Mouse (Mus musculus): ENCODE results near the gene Lingo1.

Gene Lingo1

DNA sequence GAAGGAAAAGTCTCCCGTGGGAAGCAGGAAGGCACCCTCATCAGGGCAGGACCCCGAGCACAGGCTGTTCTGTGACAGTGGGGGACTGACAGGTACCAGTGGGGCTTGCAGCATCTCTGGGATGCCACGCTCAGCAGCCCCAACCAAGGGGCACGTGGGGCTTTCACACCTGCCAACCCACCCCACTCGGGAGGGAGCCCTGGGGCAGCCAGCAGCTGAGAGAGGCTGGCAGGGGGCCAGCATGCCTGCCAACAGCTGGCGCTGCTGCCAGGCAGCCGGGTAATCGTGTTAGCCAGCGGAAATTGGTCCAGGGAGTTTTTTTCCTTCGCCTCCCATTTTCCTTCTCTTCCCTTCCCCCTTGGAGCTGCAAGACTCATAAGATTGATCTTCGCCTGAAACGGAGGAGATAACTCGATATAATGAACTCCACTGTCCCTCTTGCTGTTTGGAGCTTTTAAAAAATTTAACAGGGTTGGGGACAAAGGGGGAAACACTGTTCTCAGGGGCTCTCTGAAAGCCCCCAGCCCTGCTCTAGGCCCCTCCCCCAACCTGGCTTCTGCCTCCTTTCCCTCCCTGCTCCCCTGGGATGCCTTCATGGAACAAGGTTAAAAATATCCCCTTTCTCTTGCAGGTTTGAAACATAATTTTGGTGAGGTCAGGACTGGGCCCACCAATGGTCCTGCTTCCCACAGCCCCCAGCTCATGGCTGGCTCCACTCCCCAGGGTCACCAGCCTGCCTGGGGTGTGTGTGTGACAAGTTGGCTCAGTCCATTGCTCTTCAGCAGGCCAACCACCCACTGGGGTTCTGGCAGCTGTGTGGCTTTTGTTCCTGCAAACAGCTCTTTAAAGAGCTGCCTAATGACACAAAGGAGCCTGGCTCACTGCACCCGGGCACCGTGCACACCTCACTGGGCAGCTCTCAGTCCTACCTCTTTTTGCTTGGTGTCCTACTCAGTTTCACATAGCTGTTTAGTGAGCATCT lies 68.3 kb downstream of the Lingo1 start:
- no peak for DNase-seq (ENCODE audit: low spot score in 2 of 2)

DNA sequence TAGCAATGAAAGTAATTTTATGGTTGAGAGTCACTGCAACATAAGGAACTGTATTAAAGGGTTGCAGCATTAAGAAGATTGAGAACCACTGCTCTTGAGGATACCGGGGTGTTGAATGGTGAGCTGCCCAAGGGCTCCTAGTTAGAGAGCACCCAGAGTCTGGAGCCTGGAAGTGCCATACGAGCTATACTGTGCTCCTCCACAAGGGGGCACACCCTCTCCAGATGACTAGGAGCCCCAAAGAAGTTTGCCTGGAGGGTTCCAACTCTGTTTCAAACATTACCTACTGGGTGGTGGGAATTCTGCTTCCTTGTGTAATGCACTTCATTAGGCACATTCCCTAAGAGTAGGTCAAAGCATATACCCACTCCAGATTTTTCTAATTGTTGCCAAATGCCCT lies 70.5 kb downstream of the Lingo1 start:
- DNase-seq (ENCODE audit: low spot score in 2 of 2), result no peak

DNA sequence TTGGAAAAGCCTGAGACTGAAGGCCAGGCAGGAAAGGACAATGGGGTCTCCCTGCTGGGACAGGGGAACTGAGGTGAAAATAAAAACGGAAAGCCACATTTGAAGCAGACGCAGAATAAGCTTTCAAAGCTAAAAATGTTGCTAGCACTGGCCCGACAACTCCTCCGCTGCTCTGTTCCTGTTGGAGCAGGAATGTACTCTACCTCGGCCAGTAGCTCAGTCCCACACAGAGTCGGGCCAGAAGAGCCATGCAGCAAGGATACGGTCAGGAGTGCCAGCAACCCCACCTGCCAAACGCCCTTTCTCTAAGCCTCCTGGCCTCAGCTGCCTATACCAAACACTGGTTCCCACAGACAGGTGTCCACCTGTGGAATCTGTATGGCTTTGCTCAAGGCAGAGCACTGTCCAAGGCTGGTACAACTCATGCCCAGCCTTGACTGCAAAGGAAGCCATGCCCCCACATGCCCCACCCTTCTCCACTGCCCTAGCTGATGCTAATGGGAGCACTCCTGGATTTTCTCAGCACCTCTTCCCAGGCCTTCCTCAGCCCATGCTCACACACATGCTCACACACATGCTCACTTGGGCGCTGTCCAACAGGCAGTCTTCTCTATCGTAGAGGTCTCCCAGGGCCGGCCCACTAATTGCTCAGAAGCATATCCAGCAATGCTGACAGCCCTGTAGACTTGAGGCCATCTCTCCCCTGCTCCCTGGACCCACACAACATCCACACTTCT lies 74.0 kb downstream of the Lingo1 start:
- no peak for DNase-seq (ENCODE audit: low spot score in 2 of 2)

DNA sequence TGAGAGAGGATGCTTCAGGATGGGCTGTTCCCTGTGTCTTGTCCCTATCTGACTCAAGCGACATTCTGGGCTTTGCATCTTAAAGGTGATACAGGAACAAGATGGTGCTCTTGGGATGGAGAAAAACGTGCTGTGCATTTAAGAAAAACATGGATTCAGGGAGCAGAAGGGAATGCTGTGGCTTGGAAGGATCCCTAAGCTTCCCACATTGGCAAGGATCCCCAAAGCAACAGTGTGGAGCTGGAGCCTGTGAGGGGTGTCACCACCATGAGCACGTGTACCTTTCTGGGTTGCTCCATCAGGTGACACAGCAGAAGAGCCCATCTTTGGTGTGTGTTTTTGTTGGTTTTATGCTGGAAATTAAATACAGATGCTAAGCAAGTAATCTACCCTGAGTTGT lies 77.3 kb downstream of the Lingo1 start:
- no peak for DNase-seq (ENCODE audit: low spot score in 2 of 2)

DNA sequence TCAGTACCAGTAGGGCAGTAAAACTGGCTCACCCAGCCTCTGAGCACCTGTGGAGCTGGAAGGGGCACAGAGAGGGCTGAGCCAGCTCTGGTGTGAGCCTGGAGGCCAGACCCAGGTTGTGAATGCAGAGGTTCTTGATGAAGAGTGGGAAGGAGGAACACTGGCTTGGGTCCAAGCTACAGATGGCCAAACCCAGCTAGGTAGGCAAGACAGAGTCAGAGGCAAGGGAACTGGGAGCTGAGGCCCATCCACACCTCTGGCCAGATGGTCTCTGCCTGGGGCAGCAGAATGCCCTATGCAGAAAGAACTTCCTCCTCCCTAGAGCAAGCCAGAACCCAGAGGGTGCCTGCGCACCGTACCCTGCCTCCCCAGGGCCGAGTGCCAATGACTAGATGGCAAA lies 79.7 kb downstream of the Lingo1 start:
- DNase-seq (ENCODE audit: low spot score in 2 of 2), result no peak

DNA sequence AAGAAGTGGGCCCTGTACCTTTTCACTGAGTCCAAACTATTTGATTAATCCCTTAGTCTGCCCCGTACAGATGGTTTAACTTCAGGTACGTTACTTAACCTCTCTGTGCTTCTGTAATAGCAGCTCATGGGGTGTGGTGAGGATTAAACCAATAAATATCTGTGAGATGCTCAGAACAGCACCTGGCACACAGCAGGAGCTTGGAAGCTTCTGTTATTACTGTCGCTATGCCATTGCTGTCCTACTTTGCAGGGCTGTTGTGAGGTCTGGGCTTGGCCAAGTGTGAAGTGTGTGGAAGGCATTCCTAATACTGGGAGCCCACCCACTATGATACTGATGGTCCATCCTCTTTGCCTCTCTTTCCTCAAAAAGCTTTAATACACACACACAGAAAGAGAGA lies 80.2 kb downstream of the Lingo1 start:
- no peak for DNase-seq (ENCODE audit: low spot score in 2 of 2)

DNA sequence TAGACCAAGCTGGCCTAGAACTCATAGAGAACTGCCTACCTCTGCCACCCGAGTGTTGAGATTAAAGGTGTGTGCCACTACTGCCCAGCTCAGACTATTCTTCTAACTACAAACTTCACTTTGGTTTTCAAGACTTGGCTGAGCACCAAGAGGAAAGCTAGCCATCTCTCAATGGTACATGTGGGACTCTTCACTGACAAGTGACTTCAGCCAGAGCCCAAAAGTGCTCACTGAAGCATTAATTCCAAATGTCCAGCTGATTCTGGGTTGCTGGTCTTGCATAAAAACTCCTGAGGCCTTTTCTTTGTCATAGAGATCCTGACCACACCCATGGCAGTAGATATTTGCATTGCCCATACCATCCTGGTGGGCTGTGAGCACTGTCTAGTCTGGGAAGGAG lies 81.9 kb downstream of the Lingo1 start:
- no peak for DNase-seq (ENCODE audit: low spot score in 2 of 2)

DNA sequence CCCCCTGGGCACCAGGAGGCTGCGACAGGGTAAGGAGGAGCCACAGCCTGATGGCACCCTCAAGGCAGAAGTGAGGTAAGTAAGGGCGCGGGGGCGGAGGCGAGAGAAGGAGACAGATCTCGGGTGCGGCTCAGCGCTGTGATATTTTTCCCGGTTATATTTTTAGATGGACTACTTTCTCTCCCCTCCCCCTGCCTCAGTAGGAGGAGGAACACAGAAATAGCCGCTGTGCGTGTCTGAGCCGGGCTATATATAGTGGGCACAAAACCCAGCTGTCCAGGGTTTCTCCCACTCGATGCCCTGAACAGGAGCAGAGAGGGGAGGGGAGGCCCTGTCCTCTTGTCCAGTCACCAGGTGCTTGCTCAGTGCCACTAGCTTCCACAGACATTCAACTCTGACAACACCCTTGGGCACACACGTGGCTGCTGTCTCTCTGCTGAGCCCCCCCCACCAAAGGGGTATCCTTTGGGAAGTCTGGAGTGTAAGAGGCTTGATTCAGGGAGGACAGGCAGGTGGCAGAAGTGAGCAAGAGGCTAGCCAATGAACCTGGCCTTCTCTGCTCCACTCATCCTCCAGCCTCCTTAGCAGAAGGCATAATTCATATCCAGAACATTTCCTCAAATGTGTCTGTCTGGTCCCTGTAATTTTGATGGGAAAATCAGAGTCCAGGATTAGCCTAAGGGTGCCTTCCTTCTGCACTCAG lies 83.5 kb downstream of the Lingo1 start:
- DNase-seq (ENCODE audit: low spot score in 2 of 2), result no peak

DNA sequence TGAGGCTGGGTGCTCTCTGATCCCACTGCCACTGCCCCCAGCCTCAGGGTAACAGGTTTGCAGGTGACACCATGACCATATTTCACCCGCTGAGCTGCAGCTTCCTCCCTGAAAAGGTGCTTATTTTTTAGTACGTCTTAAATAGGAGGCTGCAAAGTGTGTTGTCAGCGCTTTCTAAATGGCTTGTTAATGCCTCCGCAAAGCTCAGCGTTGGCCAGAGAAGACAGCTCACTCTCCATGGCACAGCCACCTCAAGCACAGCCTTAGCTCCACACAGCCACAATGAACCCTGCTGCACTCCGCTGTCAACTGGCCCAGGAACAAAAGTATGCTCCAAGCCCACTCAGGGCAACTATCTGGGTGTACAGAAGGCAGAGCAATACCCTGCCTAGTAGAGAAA lies 85.3 kb downstream of the Lingo1 start:
- no peak for DNase-seq (ENCODE audit: low spot score in 2 of 2)

DNA sequence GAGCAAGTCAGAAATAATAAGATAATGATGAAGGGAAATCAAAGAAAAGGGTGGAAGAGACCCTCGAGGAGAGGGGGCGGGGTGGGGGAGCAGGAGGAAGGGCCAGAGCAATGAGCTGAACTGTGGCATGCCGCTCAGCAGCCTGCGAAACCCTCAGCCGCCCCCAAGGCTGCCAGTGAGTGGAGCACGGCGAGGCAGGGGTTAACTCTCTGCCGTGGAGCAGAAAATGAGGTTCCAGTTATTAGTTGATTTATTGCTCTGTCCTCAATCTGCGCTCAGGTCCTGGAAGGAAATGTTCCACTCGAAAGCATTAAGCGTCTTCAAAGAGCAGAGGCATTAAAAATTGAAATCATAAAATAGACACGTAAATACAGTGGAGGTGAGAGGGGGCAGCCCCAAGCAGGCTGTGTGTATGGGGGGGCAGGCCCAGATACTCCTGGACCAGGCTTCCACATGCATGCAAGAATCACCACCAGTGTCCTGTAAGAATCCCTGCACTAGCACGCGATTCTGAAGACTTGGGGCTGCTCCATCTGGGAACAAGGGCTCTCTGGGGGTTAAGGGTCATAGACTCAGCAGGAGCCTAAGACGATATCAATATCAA lies 89.7 kb downstream of the Lingo1 start:
- DNase-seq (ENCODE audit: low spot score in 2 of 2), result no peak

DNA sequence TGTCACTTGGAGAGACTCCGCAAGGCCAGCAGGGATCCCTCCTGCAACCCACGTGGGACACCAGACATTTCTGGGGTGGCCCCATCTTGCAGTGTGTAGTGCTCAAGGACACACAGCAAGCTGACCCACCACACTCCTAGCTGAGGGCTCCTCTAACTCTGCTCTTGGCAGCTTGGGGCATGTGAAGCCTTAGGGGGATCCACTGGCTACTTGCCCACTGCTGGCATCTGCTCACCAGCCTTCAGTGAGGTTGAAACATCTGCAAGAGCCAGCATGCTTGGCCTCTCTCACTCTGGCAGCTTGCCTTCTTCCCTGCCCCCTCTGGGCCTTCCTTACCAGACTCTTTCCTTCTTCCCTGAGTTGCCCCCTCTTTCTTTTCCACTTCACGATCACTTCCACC lies 94.9 kb downstream of the Lingo1 start:
- no peak for DNase-seq (ENCODE audit: low spot score in 2 of 2)

DNA sequence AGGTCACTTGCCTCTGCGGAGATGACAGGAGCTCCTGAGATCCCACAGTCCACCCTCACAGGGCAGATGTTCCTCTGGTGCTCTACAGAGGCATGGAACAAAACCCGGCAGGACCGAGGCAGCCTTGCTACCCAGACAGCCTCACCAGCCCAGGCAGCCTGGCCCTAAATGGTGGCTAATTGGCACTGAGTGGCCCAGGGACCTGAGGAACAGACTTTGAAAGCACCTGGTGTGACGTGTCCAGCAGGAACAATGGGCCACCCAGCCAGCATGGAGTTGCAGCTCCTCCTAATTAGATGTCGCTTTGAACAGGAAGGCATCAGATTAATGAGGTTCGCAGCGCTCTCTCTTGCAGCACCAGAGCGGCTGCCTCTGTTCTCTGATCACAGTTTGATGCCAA lies 95.4 kb downstream of the Lingo1 start:
- DNase-seq (ENCODE audit: low spot score in 2 of 2), result no peak

DNA sequence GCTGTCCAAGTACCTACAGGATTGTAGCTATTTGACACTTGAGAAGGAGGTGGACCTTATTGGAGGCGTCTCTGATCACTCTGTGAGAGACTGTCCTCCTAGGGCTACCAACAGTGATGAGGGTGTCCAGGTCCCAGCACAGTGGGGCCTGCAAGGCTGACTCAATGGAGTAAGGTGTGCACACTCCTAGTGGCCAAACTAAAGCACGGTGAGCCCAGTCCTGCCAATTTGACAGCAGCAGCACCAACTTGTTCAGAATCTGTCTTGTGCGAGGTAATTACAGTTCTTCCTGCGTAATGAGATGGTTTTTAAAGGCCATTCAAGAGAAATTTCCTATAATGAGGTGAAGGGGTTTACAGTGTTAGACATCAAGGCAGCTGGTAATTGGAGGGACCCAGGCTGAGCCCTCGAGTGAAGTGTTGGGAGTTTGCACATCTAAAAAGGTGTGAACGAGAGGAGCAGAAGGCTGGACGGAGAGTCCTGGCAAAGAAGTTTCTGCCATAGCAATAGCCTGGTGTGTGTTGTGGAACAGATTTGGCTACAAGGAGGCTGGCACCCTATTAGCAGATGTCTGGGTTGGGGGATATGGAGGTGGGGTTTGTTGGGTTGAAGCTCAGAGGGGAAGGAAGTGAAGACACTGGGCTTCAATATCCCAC lies 97.4 kb downstream of the Lingo1 start:
- DNase-seq (ENCODE audit: low spot score in 2 of 2), result no peak

DNA sequence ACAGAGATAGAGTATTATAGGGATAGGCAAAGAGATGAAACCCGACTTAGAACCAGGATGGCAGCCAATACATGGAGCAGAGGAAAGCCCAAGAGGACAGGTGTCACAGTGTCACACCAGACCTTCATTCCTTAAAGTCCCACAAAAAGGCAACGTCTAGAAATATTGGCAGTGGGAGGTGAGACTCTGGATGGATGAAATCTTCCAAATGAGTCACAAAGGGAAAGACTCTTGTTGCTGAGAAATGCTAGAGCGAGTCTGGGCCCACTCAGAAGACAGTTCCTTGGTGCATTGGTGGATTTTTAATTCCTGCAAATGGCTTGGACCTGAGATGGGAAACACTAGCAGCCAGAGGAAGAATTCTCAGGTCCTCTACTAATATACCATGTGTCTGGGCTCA lies 102.2 kb downstream of the Lingo1 start:
- no peak for DNase-seq (ENCODE audit: low spot score in 2 of 2)

DNA sequence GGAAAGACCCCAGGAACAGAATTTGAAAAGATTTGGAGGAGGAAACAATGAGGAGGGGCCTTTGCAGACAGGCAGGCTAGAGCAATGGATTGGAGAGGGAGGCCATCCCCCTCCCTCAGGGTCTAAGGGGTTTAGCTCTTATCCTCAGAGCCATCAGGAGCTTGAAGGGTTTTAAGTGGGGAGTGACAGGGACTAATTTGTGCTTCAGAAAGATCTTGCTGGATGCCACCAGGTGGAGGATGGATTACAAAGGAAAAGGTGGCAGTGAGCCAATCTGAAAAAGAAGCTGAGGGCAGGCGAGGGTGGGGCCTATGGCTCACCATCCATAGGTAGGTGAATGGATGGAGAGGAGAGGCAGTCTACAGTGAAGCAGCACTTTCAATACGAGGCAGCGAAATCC lies 105.0 kb downstream of the Lingo1 start:
- DNase-seq (ENCODE audit: low spot score in 2 of 2), result no peak

DNA sequence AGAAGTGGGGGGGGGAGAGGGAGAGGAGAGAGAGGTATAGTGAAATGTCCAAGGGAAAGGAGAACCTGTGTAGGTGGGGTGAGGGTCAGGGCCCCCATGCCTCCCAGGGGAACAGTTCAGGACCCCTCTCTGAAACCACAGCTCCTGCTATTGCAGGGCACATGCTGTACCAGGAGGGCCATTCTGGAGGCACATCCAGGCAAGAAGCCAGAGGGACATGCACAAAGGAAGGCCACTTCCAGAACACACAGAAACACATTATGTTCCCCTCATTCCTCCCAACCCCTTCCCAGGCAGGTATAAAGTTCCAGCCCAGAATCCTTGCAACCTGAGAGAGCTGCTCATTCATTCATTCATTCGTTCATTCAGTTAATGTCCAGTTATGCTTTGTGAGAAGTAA lies 105.6 kb downstream of the Lingo1 start:
- no peak for DNase-seq (ENCODE audit: low spot score in 2 of 2)

DNA sequence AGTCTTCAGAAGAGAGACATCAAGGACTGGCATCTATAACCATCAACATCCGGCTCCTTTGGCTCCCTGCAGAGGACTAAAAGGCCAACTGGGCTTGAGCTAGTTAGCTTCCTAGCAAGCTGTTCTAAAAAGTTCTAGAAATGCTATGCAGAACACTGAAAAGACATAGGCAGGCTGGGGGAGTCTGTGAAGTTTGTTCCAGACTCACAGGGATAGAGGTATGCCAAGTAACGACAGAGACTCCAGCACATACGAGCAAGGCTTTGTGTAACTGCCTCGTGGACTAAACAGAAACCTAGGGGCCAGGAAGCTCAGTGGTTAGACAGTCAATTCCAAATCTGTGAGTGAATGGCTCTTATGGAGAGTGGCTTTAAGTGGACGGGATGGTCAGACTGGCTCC lies 108.8 kb downstream of the Lingo1 start:
- no peak for DNase-seq (ENCODE audit: low spot score in 2 of 2)

DNA sequence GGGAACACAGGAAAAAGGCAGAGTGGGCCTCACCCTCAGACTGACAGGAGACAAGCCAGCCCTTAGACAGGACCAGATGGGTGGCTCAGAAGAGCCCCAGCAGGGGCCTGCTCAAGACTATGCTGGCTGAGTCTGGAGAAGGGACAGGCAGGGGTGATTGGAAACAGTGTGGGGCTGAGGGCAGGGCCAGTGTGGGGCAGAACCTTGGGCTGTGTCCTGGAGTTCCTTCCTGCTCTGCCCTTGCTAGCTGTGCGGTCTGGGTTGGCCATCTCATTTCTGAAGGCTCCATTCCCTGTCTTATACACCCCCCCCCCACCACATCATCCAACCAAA lies 109.2 kb downstream of the Lingo1 start:
- DNase-seq (ENCODE audit: low spot score in 2 of 2), result no peak

DNA sequence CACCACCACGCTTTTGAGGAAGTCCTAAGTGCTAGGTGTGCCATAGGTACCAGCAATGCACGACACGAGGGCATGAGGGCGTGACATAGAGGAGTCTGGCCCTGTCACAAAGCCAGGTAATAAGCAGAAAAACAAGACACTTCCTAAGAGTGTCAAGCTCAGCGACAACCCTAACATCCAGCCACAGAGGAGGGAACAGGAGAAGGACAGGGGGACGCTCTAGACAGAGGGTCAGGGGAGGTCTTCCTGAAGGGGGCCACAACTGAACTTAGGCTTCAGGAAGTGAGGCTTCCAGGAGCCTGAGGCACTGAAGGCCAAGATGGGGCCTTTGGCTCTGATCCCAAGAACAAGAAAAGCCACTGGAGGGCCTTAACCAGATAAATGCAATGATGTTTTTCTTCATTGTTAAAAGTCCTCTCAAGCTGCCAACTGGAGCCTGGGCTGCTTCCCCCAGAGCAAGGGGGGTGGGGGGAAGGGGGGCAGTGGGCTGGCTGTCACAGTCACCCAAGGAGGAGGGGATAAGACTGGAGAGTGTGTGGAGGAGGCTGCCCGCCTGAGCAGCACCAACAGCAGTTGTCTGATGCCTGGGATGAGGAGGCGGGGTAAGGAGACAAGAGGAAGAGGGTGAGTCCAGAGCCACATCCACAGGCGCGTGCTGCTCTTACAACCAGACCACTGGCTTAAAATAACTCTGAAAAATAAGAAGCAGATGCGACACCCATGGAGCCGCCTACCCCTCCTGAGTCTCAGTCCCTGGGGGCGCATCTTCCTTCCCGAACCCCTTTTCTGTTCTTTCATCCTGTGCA lies 109.7 kb downstream of the Lingo1 start:
- no peak for DNase-seq (ENCODE audit: low spot score in 2 of 2)

DNA sequence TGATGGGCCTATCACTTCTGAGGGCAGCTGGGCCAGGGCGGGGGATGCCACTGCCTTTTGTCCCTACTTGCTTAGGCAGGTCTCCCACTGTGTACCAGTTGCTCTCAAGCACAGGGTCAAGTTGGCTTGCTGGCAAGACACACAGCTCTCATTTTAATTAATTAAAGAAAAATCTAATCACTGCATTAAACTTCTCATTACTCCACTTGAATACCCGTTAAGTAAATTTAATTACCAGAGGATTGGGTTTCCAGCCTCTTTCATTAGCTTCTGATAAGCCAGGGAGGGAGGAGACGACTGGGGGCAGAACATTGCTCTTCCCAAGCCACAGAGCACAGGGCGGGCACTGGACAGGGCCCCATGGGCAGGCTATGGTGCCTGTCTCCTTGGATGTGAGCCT lies 113.4 kb downstream of the Lingo1 start:
- no peak for DNase-seq (ENCODE audit: low spot score in 2 of 2)

DNA sequence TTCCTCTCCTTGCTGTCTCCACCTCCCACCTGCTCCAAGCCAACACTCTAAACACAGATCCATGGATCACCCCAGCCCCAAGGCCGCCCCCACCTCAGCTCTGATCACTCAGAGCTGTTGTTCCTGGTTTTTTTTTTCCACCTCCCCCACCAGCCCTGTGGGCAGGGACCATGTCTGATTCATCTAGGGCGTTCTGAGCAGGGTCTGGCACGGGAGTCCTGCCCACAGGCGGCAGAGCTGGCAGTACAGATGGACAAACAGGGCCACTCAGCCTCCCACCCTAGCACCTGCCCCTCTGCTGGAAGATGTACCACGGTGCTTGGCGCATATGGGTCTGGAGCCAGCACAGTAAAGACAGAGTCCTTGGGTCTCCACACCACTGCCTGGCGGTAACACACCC lies 114.3 kb downstream of the Lingo1 start:
- DNase-seq (ENCODE audit: low spot score in 2 of 2), result no peak

Measured in natural killer cell, adult 2 months (primary cell).